Mouse (Mus musculus) testis, postnatal 14 days (tissue): ENCODE data around the gene Agap1.
A peak's percentile ranks its signal among the peaks of the same experiment; 100 is the strongest.

Experiments used
- DNase-seq: peaks from one replicate; pipeline ENCODE4 v3.0.0; 2021; ENCODE audit warnings: low spot score

The Agap1 gene

GRCm38 (mm10) chr1:89666154-89666553 is 211.5 kb downstream of the Agap1 start:
- DNase-seq = no peak

DNA sequence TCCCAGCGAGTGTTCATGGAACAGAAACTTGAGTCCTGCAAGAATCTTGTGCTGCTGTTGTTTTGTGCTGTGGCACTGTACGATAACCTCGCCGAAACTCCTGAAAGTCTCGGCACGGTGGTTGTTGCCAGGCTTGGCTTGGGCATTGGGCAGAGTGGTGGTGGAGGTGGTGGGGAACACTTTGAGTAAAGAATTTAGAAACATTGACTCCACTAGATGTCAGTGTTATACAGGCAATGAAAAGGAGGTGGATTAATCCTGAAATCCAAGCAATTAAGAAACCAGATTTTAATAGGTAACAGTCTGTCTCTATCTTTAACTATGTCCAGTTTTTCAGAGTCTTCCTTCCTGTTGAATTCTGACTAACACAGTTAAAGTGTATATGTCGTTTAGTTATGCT is 212.8 kb downstream of the Agap1 start:
- DNase-seq = no peak

- peak; percentile 60 for DNase-seq
Measured at GRCm38 (mm10) chr1:89668635-89669034, 214.0 kb downstream of the Agap1 start.

DNA sequence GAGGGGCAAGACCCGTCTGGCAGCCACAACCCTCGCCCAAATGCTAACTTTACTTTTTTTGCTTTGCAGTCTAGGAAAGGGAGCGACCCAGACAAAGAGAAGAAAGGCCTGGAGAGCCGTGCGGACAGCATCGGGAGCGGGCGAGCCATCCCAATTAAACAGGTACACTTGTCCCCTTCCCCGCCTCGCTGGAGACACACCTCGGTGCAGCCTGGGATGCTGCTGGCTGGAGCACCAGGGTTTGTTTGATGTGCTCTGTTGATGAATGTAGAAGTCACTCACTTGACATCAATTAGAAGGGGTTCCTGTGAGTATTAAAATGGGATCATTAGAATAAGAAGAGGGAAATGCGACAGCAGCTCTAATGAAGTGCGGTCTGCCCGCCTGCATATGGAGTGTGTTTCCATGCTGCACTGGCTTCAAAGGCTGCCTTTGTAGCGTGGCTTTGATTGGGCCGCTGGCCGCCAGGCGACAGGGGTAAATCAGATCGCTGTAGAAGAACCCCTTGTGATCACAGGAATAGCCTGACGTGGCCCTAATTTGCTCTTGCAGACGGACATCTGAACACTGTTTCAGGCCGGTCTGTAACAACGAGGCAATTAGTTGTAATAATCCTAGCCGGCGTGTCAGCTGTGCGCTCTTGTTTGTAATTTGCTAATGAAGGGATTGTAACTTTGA is 216.6 kb downstream of the Agap1 start:
- no peak for DNase-seq

- DNase-seq = no peak
Measured at GRCm38 (mm10) chr1:89673071-89673470, 218.5 kb downstream of the Agap1 start.

GRCm38 (mm10) chr1:89673686-89674085 is 219.1 kb downstream of the Agap1 start:
- DNase-seq = no peak

DNA sequence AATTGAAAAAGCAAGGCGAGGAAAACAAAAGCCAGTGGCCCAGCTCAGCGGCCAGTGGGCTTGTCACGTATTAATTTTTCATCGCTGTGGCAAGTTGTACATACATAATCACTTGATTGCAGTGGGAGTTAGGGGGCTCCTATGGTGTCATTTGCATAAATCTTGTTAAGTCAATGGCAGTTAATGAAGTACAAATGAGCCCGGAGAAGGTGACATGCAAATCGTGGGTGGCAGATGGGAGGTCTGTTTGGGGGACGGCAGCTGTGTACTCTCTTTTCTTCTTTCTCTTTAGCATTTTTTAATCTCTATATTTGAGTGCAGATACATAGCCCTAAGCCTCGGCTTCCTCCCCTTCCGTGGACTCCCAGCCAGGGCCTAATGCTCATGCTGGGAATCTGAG is 220.1 kb downstream of the Agap1 start:
- DNase-seq = no peak

GRCm38 (mm10) chr1:89676411-89676810 is 221.8 kb downstream of the Agap1 start:
- DNase-seq = no peak

- DNase-seq = no peak
Measured at GRCm38 (mm10) chr1:89680673-89681072, 226.1 kb downstream of the Agap1 start.

DNA sequence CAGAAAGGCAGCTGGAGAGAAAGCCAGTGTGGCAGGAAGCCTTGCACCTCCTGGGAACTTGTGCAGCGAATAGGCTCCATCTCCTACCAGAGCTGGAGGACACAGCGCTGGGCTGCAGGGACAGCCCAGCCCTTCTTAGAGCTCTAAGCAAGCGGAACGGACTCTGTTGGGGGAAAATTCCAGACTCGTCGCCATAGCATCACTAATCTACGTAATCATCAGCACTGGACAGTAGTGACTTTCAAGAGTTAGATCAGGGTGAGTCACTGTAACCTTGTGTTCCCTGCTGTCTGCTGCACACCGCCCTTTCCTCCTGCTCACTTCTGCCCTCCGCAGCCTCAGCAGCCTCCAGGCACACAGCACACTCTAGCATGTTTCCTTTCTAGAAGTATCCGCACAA is 234.3 kb downstream of the Agap1 start:
- no peak for DNase-seq

- no peak for DNase-seq
Measured at GRCm38 (mm10) chr1:89689544-89690212, 235.1 kb downstream of the Agap1 start.

GRCm38 (mm10) chr1:89691096-89691495 is 236.5 kb downstream of the Agap1 start:
- DNase-seq = no peak

- no peak for DNase-seq
Measured at GRCm38 (mm10) chr1:89692420-89692819, 237.8 kb downstream of the Agap1 start.

- DNase-seq = no peak
Measured at GRCm38 (mm10) chr1:89694916-89695315, 240.3 kb downstream of the Agap1 start.

- no peak for DNase-seq
Measured at GRCm38 (mm10) chr1:89697241-89697640, 242.6 kb downstream of the Agap1 start.

DNA sequence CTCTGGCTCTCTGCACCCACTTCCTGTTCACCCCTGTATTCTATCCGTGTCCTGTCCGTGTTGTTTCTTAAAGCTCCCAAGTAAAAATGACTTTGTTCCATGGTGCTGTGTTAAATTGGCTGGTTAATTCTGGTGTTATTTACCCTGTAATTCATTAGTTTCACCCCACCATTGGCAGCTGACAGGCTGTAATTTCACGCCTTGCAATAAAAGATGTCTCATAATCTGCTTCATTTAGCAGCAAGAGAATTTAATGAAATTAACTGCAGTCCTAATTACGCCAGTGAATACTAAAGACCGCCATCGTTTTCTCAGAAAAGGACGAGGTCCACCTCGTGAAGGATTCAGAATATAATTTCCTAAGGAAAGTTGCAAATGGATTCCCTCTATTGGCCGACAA is 245.6 kb downstream of the Agap1 start:
- DNase-seq = no peak

DNA sequence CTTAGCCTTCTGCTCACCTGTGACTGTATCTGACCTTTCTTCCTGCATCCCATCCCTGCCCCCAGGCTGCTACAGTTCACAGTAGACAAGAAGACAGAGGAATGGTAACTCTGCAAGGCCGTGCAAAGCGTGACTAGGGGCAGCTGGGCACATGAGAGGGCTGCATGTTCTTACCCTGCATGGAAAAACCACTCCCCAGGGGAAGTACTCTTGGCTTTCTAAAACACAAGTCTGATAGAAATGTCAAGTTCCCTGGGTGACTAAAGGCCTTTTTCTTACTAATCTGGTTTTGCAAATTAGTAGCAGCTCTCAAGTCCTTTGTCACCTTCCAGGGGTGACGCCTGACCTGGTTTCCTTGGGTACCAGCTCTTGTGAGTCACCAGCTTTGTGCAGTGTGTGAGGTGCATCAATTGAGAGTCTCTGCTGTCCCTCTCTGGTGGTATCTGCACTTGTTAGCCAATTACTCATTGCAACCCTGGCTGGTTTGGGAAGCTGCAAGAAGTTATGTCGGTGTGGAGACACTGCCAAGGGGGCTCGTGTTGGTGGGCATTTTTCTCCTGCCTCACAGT is 246.6 kb downstream of the Agap1 start:
- DNase-seq = no peak

- DNase-seq = no peak
Measured at GRCm38 (mm10) chr1:89703294-89703693, 248.7 kb downstream of the Agap1 start.

DNA sequence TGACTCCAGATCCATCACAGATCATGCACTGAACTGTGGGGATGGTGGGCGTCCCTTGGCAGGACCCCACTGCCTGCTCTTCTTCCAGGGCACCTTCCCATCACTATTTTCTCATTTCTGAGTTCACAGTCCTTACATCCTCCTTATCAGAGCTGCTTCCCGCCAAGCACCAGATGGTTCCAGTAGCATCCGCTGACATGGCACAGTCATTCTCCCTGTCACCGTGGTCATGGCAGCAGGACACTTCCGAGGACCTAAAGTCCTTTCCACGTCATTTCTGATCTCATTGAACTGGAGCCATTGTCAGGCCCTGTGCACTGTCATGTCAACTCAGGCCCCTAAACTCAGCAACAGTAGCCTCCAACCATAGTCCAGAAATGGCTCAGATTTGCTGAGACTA is 251.1 kb downstream of the Agap1 start:
- DNase-seq = no peak

DNA sequence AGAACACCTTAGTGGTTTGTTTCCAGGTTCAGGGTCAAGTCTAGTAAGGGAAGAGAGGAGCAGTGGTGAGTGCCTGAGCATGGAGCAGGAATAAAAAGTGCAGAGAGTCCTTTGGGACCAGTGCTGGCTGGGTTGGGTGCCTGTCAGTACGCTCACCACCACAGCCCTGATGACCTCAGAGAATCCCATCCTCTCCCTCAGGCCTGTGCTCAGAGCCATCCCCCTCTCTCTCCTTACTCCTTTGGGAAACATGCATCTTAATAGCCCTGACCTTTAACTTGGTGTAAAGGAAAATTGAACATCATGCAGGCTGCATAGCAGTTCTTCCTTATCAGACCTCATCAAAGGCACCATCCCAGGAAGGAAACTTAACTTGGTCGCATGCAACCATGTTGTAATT is 252.3 kb downstream of the Agap1 start:
- no peak for DNase-seq

- DNase-seq = no peak
Measured at GRCm38 (mm10) chr1:89707756-89708480, 253.3 kb downstream of the Agap1 start.

GRCm38 (mm10) chr1:89709824-89710223 is 255.2 kb downstream of the Agap1 start:
- DNase-seq = no peak

- no peak for DNase-seq
Measured at GRCm38 (mm10) chr1:89713681-89714080, 259.1 kb downstream of the Agap1 start.
